Mouse (Mus musculus) embryo, embryonic 10.5 days (tissue): ENCODE results near the gene Ptpre.
"Not testable (repeated sequence)": the region's sequence is repeated elsewhere in the genome, so short reads cannot be mapped to it uniquely, and the experiment has no call there.

Experiments used
- DNase-seq: peaks from one replicate; pipeline ENCODE4 v3.0.0-alpha.2; 2015; ENCODE audit warnings: low spot score

The Ptpre gene

DNA sequence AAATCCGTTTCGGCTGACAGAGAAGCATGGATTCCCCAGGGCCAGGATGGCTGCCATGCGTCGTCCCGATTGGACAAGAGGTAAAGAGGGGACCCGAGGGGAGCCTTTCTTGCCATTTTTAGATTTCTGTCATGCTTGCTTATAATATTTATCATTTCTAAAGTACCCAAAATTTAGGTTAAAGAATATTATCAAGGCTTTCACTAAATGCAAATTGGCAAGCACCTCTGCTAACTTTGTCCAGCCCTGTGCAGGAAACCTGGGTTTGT lies 68.5 kb downstream of the Ptpre start:
- DNase-seq = no peak

DNA sequence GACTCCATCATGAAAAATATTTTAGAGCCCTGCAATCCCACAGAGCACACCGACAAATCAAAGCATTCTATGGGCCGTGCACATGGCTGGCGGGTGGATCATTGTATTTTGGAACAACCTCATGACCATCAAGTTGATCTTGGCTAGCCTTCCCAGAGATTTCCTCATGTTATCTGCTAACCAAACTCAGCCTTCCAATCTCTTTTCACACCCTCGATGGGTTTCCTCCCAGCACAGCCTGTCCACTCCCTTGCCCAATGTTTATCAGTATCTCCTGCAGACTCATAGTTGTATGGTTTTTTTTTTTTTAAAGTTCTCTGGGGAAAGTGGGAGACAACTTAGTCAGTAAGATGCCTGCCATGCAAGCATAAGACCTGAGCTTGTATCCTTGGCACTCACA lies 70.9 kb downstream of the Ptpre start:
- DNase-seq = no peak

DNA sequence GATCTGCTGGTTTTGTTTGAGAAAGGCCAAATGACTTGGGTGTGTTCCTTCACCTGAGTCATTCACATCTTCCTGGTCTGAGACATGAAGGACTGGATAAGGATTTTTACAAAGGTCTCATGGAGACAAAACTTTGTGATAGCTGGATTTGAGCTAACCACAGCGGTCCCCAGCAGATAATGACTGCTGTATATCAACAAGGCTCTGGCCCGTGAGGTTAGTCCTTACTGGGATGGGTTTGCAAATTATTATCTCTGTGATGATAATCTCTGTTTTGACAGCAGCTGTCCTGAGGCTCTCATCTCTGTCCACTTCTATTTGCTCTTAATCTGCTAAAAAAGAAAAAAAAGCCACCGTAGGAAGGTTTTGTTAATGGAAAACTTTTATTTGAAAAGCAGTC lies 71.7 kb downstream of the Ptpre start:
- no peak for DNase-seq

DNA sequence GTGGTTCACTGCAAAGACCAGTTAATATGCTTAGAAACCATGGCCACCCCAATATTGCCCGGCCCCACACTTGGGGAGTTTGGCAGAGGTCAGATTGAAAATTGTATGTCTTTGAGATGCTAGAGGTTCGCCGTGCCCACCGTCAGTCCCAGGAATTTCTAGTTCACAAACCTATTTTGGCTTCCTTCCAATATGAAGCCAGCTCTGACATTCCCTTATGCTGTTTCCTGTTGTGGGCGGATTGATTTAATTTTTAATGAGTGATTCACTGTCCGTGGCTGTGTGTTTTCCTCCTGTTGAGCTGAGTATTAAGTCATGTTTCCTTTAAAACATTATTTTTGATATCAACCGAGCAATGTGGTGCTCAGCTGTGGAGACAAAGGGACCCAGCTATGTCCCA lies 72.4 kb downstream of the Ptpre start:
- no peak for DNase-seq

DNA sequence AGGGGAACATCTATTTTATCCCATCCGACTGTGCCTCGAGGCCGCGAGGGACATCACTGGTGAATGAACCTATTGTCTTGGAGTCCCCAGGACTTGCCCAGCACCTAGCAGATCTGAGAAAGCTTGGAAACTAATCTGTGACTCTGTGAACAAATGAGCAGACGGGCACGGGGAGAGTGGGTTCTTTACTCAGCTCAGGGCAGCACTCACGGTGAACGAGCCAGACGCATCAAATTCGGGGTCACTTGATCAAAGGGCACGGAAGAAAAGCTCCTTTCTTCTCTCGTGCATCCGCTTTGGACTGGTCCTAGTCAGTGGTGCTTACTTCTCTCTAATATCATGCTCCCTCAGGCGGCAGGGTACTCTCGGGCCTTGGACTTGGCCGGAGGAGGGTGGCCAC lies 75.0 kb downstream of the Ptpre start:
- peak; percentile 27 for DNase-seq

DNA sequence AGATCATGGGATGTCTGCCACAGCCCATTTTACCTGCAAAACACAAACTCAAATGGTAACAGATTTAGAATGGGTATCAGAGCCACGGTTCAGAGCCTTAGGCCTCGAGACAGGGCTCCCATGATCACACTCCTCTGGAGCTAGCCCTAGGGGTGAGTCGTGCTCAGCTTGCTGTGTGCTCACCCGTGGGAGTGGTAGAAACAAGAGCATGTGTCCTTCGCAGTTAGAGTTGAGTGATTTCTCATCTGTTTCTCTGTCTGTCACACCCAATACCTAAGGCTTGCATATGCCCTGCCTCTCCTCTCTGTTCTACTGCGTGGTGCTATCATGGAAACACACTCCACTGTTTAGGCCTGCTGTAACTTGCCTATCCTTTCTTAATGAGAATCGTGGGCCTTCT lies 75.5 kb downstream of the Ptpre start:
- no peak for DNase-seq

DNA sequence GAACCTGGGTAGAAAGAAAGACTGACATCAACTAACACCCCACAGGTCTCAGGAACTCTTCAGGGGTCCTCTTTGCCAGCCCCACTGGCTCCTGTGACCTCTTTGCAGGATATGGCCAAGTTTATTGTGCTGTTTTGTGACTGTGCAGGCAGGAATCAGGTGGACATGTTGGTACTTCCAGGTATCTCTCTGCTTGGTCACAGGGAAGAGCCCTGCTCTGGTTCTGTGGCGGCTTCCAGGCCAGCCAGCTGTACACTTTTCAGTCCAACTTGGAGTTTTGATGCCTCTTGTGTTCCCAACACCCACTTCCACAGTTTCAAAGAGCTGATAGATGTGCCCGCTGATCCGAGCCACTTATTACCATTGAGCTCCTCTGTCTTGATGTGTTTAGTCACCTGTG lies 76.1 kb downstream of the Ptpre start:
- DNase-seq = no peak

DNA sequence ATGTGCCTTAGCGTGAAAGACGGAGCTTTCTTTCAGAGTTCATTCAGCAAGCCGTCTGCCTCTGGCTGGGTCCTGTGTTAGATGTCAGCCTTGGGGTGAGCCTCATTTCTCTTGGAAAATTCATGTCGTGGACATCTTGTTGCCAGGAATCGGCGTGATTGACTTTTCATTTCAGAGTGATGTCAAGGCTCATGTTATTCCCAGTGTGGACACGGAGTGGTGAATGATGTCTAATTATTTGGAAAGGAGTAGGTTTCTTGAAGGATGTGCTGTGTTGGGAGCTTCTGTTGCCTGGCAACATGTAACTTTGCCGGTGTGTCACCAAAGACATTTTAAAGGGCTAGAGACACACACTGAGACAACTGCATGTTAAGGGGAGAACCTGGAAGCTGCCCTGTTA lies 77.6 kb downstream of the Ptpre start:
- no peak for DNase-seq

DNA sequence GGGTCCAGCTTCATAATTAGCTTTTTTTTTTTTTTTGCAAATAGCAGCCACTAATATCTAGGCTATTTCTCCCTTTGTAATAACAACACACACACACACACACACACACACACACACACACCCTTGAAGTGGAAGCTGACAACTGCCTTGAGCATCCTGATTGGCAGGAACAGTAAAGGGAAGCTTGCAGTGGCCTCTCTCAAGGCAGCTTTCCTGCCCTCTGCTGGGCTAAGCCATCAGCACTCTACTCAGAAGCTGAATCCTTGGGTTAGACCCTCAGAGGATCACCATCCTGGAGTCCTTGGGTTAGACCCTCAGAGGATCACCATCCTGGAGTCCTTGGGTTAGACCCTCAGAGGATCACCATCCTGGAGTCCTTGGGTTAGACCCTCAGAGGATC lies 79.2 kb downstream of the Ptpre start:
- DNase-seq = not testable (repeated sequence)

DNA sequence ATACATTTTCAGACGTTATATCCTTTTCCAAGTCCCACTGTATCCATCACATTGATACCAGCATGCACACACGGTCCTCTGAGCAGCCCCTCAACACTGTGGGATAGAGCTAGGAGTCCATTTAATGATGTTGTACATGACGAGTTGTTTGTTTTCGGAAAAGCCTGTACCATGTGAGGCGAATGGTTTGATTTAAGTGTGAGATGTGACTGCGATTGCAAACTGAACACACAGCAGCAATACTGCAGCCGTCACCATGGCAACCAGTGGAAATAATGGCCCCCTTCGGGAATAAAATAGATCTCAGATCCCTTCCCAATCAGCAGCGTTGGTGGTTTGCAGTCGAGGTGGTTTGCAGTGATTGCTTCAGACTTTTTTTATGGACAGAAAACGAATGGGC lies 80.5 kb downstream of the Ptpre start:
- no peak for DNase-seq

DNA sequence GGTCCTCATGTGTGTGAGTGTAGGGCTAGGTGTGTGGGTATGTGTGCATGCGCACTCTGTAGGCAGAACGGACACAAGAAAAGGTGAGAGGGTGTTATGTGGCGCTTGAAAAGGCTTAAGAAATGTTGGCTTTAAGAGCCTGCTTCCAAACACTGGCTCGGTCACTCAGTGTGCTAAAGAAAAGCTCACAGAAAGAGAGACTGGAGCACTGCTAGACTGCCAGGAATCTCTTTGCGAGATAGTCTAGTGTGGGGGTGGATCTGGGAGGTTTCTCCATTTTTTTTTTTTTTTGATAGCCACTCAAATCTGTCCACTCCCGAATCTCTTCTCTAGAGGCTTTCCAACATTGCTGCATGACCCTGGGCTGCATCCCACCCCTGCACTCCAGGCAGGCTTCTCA lies 84.4 kb downstream of the Ptpre start:
- DNase-seq = no peak

DNA sequence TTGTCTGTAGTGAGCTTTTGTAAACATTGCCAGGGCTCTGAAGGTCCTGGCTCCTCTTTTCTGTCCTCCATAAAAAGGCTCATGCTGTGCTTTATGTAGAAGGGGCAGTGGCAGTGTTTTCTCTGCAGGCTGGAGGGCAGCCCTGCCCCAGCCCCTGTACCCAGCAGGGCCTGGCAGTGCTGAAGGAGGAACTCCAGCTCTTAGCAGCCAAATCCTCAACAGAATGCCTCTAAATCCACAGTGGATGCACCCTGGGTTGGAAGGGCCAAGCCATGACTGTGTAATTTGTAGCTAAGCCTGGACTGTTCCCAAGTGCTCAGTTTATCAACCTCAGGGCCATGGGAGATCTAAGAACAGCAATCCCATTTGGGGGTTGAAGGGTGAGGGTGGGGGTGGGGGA lies 85.0 kb downstream of the Ptpre start:
- no peak for DNase-seq

DNA sequence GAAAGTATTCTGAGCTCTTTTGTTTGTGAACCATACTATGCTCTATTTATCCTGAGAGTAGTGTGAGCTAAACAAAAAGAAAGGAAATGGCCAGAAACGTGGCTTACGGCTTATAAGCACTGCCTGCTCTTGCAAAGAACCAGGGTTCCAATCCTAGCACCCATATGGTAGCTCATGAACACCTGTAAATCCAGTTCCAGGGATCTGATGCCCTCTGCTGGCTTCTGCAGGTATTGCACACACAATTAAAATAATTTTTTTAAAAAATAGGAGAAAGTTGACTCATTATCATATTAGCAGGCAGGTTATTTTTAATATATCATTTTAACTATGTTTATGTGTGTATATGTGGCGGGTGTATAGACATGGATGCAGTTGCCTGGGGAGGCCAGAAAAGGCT lies 87.6 kb downstream of the Ptpre start:
- peak; percentile 23 for DNase-seq

DNA sequence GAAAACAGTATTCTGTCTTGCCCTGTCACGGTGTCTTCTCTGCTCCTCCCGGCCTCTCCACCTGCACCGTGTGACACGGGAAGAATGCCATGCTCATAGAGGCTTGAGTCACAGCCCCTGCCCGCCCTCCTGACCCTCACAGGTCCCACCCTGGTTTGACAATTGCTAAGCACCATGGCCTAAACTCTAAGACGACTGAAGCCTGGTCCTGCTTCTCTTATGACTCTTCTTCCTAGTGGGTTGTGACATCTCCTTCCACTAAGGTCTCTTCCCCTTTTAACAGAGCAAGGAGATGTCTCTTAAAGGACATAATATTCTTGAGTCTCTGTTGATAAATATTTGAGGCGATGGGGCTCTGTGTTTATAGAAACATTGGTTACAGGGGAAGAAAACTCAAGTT lies 91.1 kb downstream of the Ptpre start:
- DNase-seq = no peak

DNA sequence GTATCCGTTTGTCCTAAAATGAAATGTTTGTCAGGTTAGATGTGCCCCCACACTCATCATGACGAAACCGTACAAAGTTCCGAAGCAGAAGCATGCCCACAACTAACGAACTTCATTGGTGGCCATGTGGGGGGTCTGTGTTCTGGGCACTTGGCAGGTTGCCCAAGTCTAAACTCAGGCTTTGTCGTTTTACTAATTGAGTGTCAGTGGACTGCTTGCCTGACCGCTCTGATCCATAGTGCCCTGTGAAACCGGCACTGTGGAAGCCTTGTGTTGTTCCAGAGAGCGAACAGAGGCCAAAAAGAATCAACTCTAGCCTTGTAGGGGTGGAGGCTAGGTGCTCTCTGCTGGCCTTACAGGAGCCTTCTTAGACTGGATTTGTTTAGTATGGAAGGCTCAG lies 91.7 kb downstream of the Ptpre start:
- DNase-seq = no peak

DNA sequence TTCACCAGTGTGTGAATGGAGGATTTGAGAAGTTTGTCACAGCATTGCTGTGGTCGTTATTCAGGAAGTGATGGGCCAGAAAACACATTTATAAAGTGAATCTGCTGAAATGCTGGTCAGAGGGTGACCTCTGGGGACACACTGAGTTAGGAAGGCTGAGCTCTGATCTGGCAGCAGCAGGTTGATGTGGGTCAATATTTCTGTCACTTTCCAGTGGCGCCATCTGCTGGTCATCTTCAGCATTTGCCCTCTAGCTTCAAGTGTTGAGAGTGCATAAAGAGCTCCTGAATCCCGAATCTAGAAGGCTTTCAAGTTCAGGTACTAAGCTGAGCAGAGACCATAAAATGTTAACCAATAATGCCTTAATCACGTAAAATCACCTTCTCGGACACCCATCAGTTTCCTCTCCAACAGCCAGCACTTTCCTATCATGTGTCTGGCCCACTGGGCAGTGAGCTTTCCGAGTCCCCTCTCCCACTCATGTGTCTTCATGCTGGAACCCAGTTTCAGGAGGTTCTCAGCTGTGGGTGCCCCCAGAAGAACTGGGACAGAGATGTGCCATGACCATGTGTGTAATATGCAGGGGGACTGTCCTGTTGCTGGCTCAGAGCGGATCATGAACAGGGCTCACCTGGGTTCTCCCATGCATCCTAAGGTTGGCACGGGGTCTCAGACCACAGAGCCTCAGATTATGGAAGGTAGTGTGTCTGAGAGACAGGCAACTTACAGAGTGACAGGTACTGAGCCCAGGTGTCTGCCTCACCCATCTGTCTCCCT lies 94.7 kb downstream of the Ptpre start:
- DNase-seq = peak; percentile 90

DNA sequence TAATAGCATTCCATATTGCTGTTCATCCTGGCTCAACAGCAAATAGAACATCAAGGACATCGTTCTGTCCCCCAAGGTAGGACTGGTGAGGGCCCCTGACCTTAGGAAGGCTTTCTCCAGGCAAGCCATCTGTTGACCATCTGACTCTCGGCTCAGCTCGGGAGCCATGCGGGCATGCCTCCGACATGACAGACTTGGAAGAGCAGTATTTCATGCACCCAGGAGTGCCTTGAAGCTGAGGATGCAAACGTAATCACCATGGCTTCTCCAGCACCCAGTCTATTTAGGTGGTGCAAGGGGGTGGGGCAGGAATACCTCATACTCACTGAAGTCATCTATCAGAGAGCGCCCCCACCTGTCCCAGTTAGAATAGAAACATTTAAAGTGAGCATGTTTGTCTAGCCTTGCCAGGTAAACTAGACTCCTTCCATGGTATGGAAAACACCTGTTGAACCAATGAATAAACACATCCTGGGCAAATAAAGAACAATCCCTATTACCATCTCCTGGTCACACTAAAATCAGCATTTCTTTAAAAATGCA lies 95.5 kb downstream of the Ptpre start:
- no peak for DNase-seq

DNA sequence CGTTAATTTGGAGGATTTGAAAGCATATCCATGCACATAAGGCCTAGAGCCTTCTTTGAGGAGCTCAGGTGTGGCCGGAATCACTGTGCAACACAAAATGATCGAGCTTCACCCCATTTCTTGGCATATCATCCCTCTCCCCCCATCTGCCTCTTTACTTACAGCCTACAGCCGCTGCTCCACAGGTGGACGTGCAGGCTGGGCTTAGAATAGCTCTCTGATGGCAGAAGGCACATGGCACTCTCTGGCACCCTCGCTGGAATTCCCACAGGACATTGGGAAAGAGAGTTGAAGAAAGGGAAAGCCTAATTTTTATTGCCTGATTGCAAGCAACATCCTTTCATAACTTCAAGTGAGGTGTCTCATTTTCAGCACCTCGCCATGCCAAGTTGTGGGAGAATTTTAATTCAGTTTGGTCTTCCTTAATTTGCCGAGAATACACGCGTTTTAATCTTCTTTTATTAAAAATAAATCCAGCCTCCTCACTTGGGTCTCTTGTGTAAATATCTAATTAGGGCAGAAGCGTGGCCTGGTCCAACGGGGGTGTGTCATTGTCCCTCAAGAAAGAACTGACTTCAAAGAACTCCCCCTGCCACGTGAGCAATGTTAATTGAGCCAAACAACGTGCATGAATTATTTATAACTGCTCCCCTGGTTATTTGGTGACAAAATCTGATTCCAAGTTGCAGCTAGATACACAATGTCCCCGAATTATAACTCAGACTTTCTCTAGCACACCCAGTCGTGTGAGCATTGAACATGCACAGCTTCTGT lies 97.8 kb downstream of the Ptpre start:
- no peak for DNase-seq

DNA sequence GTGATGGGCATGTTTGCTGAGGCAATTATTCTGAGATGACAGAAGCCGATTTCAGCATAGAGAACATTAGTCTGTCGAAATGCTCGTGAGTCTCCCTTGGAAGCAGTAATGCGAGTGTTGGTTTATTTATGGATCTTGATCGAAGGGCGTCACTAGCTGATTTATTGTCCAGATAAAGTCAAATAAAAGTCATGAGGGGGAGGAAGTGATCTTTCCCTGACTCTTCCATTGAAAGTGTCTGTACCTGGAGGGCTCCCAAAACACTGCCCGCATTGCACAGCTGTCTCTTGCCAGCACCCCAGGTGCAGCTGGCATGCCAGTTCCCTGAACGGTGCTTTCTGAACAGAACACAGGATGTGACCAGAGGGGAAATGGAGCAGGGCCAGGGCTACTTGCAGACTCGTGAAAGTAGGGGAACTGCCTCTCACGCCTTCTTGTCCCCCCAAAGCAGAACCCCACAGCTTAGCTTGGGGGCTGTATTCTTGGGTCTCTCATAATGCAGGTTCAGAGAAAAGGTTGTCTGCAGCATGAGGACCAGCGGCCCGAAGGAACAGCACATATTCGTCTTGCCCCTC lies 100.2 kb downstream of the Ptpre start:
- no peak for DNase-seq

DNA sequence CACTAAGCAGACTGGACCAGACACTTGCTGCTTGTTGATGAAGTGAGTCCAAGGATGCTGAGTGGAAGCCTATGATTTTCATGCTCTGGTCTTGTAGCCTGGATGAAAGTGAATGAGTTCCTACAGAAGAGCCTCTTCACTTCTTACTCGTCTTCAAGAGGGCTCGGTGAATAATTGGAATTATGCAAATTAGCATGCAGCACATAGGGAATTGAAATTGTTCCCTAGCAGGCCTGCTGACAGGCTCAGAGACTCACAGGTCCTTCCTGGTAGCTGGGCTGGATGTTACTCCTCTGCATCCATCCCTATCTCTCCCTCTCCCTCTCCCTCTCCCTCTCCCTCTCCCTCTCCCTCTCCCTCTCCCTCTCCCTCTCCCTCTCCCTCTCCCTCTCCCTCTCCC lies 102.1 kb downstream of the Ptpre start:
- DNase-seq = no peak

DNA sequence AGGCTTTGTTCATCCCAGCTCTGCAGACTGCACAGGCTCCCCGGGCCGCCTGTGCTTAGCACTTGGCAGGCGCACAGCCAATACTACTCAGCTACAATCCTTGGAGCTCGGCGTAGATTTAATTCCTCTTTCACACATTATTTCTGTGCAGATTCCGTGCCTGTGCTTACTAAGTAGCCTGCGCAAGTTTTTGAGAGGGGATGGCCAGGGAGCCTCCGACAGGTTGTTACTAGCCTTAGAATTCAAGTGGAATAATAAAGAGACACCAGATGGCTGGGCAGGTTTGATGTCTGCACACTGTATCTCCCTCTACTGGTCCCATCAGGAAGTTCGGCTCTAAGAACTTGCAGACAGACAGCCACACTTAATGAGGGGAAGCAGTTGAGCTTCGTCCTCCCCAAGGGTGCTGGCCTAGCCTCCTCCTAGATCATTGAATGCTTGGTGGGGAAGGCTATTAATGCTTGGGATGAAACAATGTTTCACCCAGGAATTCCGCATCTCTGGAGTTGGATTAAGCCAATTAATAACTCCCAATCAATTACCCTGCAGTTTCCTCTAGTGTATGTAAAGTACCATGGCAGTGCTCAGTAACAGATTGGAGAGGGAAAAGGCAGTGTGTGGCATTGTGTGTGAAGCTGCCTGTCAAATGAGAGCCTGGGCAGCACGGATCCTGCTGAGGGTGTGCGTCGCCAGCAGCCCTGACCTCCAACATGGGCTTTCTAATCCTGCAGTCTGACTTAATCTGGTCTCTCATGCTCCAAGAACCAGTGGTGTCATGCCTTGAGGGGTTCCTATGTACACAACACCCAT lies 104.6 kb downstream of the Ptpre start:
- DNase-seq = peak; percentile 71

DNA sequence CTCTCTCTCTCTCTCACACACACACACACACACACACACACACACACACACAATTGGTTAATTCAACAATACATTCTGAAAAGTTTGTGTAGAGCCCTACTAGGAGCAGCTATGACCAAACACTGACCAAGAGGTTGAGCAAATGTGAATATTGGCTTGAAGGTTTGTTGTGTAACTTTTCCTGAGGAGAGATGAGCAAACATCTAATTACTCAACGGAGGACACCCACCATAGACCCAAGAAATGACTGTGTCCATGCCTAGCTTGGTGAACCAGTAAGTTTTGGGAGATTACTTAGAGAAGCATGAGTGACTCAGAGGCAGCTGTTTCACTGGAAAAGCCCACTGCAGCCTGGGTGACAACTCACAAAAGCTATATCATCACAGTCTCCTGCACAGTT lies 107.2 kb downstream of the Ptpre start:
- no peak for DNase-seq

DNA sequence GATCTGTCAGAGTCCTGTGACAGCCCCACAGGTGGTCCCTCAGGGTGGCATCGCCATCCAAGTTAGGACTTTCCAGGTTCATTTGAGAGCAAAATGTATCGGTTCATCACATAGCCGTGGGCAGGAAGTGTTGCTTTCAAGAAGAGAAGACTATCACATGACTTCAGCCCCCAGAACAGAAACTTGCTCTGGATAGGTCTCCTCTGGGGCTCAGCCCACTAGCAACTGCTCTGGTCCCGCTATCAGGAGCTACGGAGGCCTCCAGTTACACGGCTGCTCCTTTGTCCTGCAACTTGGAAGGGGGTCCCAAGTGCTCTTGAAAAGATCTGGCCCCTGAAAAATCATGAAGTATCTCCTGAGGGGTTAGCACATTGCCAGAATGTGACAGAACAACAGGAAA lies 109.7 kb downstream of the Ptpre start:
- no peak for DNase-seq
